Mouse (Mus musculus): ENCODE data around the gene Erich2. TPM values are rescaled to one million over a fixed set of nuclear protein-coding genes. Genes with fewer than 3 reads are reported as not detected.

Gene Erich2
- total and polyA plus RNA-seq, 3 experiments = 1.0 TPM; not detected in 2

GRCm38 (mm10) chr2:70558843-70559451, 50.3 kb downstream of the Erich2 start:
- 14% methylated on average over 24 of the region's 24 CpGs for WGBS
- H3K36me3 ChIP-seq (ENCODE audit: control insufficient read depth, insufficient read depth, low read length) = no peaks in the 10 kb centered on the region
- no peaks in the 10 kb centered on the region for H3K4me1 ChIP-seq (ENCODE audit: control insufficient read depth, insufficient read depth, low read length)
- no peak overlapping the region for H3K4me3 ChIP-seq
- peaks cover 15% of the 10 kb centered on the region for H3K27me3 ChIP-seq (ENCODE audit: control insufficient read depth, insufficient read depth, low read length)
- H3K79me2 ChIP-seq (replicated peaks; ENCODE audit: control insufficient read depth, insufficient read depth, low read length) = no peaks in the 10 kb centered on the region
- intact Hi-C loops (cut with DNase I) = loop anchor here (1.0 to 10.0 kb wide), 3 partner anchors 284 to 432 kb away; no protein-coding TSS in a partner anchor
- DNase-seq = no peak
- no peak overlapping the region for H3K9ac ChIP-seq (ENCODE audit: low read depth, low read length)
- no peak overlapping the region for H3K27ac ChIP-seq
- TF ChIP-seq CTCF (IDR thresholded peaks at IDR 0.05) (no peak), EP300 (IDR thresholded peaks at IDR 0.05; ENCODE audit: insufficient read depth, low read depth, low read length) (no peak), POLR2A (IDR thresholded peaks at IDR 0.05; ENCODE audit: insufficient read depth, low read depth, low read length) (no peak)

GRCm38 (mm10) chr2:70559520-70559919, 50.9 kb downstream of the Erich2 start:
- H3K79me2 ChIP-seq (replicated peaks; ENCODE audit: control insufficient read depth, insufficient read depth, low read length) = no peaks in the 10 kb centered on the region
- no peak overlapping the region for H3K4me3 ChIP-seq
- H3K9ac ChIP-seq (ENCODE audit: low read depth, low read length) = no peak overlapping the region
- no peaks in the 10 kb centered on the region for H3K4me1 ChIP-seq (ENCODE audit: control insufficient read depth, insufficient read depth, low read length)
- DNase-seq = peak; percentile 61
- peaks cover 15% of the 10 kb centered on the region for H3K27me3 ChIP-seq (ENCODE audit: control insufficient read depth, insufficient read depth, low read length)
- 2% methylated on average over 13 of the region's 13 CpGs for WGBS
- no peak for TF ChIP-seq CTCF (IDR thresholded peaks at IDR 0.05)
- no peak for TF ChIP-seq POLR2A (IDR thresholded peaks at IDR 0.05; ENCODE audit: insufficient read depth, low read depth, low read length)
- no peak for TF ChIP-seq EP300 (IDR thresholded peaks at IDR 0.05; ENCODE audit: insufficient read depth, low read depth, low read length)
- no peak overlapping the region for H3K27ac ChIP-seq
- intact Hi-C loops (cut with DNase I) = loop anchor here (10.0 kb wide), 1 partner anchor 285 kb away; no protein-coding TSS in a partner anchor
- no peaks in the 10 kb centered on the region for H3K36me3 ChIP-seq (ENCODE audit: control insufficient read depth, insufficient read depth, low read length)

GRCm38 (mm10) chr2:70561077-70561795, 52.6 kb downstream of the Erich2 start:
- peak; percentile 27 to 40 for DNase-seq

GRCm38 (mm10) chr2:70562011-70562491, 53.4 kb downstream of the Erich2 start:
- intact Hi-C loops (cut with DNase I) = no loop called here
- Histone ChIP-seq H3K27me3 (ENCODE audit: control insufficient read depth, insufficient read depth, low read length) (peaks cover 30% of the 10 kb centered on the region), H3K79me2 (replicated peaks; ENCODE audit: control insufficient read depth, insufficient read depth, low read length) (no peaks in the 10 kb centered on the region)

More at GRCm38 (mm10) chr2:70561077-70561795, 52.6 kb downstream of the Erich2 start:
- Histone ChIP-seq H3K27me3 (ENCODE audit: control insufficient read depth, insufficient read depth, low read length) (peaks cover 24% of the 10 kb centered on the region), H3K4me1 (ENCODE audit: control insufficient read depth, insufficient read depth, low read length) (no peaks in the 10 kb centered on the region), H3K27ac (no peak overlapping the region), H3K4me3 (no peak overlapping the region), H3K36me3 (ENCODE audit: control insufficient read depth, insufficient read depth, low read length) (no peaks in the 10 kb centered on the region), H3K79me2 (replicated peaks; ENCODE audit: control insufficient read depth, insufficient read depth, low read length) (no peaks in the 10 kb centered on the region), H3K9ac (ENCODE audit: low read depth, low read length) (no peak overlapping the region)
- peak; percentile 78 for TF ChIP-seq CTCF (IDR thresholded peaks at IDR 0.05)
- TF ChIP-seq POLR2A (IDR thresholded peaks at IDR 0.05; ENCODE audit: insufficient read depth, low read depth, low read length) = no peak
- WGBS = 2% methylated on average over 29 of the region's 29 CpGs
- intact Hi-C loops (cut with DNase I) = no loop called here

GRCm38 (mm10) chr2:70562611-70562980, 54.0 kb downstream of the Erich2 start:
- no peak for TF ChIP-seq EP300 (IDR thresholded peaks at IDR 0.05; ENCODE audit: insufficient read depth, low read depth, low read length)
- TF ChIP-seq CTCF (IDR thresholded peaks at IDR 0.05) = no peak
- no peak for TF ChIP-seq POLR2A (IDR thresholded peaks at IDR 0.05; ENCODE audit: insufficient read depth, low read depth, low read length)
- Histone ChIP-seq H3K4me3 (no peak overlapping the region), H3K27me3 (ENCODE audit: control insufficient read depth, insufficient read depth, low read length) (peaks cover 30% of the 10 kb centered on the region), H3K4me1 (ENCODE audit: control insufficient read depth, insufficient read depth, low read length) (no peaks in the 10 kb centered on the region), H3K36me3 (ENCODE audit: control insufficient read depth, insufficient read depth, low read length) (no peaks in the 10 kb centered on the region), H3K9ac (ENCODE audit: low read depth, low read length) (no peak overlapping the region), H3K27ac (no peak overlapping the region), H3K79me2 (replicated peaks; ENCODE audit: control insufficient read depth, insufficient read depth, low read length) (no peaks in the 10 kb centered on the region)
- no peak for DNase-seq
- intact Hi-C loops (cut with DNase I) = no loop called here
- WGBS = 2% methylated on average over 34 of the region's 34 CpGs

More at GRCm38 (mm10) chr2:70562011-70562491, 53.4 kb downstream of the Erich2 start:
- no peak overlapping the region for H3K9ac ChIP-seq (ENCODE audit: low read depth, low read length)
- no peak for TF ChIP-seq POLR2A (IDR thresholded peaks at IDR 0.05; ENCODE audit: insufficient read depth, low read depth, low read length)
- TF ChIP-seq EP300 (IDR thresholded peaks at IDR 0.05; ENCODE audit: insufficient read depth, low read depth, low read length) = no peak
- no peak for TF ChIP-seq CTCF (IDR thresholded peaks at IDR 0.05)
- no peaks in the 10 kb centered on the region for H3K4me1 ChIP-seq (ENCODE audit: control insufficient read depth, insufficient read depth, low read length)
- no peak overlapping the region for H3K4me3 ChIP-seq
- no peaks in the 10 kb centered on the region for H3K36me3 ChIP-seq (ENCODE audit: control insufficient read depth, insufficient read depth, low read length)
- DNase-seq = no peak
- no peak overlapping the region for H3K27ac ChIP-seq
- under 1% methylated on average over 42 of the region's 42 CpGs for WGBS
